ENCODE assay signal across 9 mouse cellular contexts in the genomic region with DNA sequence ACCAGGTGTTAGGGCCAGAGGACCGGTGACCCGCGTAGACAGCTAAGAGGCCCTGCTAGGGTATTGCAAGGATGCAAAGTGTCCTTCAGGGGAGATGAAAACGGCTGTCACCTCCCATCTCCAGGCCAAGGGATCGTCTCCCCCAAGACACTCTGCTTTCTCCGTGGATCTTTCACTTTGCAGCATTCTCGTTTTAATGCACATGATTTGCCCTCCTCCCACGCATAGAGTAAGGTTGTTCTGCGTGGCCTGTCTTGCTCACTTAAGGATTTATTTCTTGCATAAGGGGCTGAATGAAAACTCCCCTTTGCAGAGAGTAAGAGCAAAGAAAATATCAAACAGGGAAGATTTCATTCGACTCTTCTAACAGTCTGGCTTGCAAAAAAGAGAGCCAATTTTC. TPM values are rescaled to one million over a fixed set of nuclear protein-coding genes. Genes with fewer than 3 reads are reported as not detected.
DNase-seq lines count a peak whose midpoint lies in the region; ATAC-seq and TF ChIP-seq lines count a peak whose summit lies in the region.
"Had no signal": no experiment of that assay in that cellular context is flagged by ENCODE, and none has a peak within 500 bp of the region (broad histone marks: within the 10 kb centered on the region; RNA-seq: fewer than 3 reads in every experiment).

No protein-coding gene starts in this region.

- no peak for ATAC-seq in hindbrain, embryonic 13.5 days (ENCODE audit: low FRiP score)
- no peak for ATAC-seq in midbrain, embryonic 12.5 days (ENCODE audit: low FRiP score, low read depth)

- DNase-seq in gastrocnemius, adult 2 months = no peak
- DNase-seq in gastrocnemius, adult 18-20 months (ENCODE audit: low spot score) = no peak
- DNase-seq in ES-E14 (ENCODE audit: low read depth, low spot score) = no peak
- no peak for DNase-seq in Muller cell, postnatal 12 days (ENCODE audit: inconsistent ontology term)
- no peak for DNase-seq in urinary bladder, adult 2 months (ENCODE audit: low spot score)
- no peak for DNase-seq in testis, postnatal 10 days (ENCODE audit: low spot score)
- DNase-seq: thymus, postnatal 25 days had no signal

- peaks cover 0 to 2% of the 10 kb centered on the region in 2 experiments; a peak in 2 of 4 replicates for H3K4me1 ChIP-seq in ES-E14 (ENCODE audit: control insufficient read depth in 2 of 2, insufficient read depth in 2 of 2, low read length in 2 of 2, poor library complexity in 1 of 2)
- H3K4me1 ChIP-seq in hindbrain, embryonic 13.5 days (replicated peaks) = peaks cover 52% of the 10 kb centered on the region
- H3K4me1 ChIP-seq in midbrain, embryonic 12.5 days = peaks cover 48% of the 10 kb centered on the region

- H3K9ac ChIP-seq in ES-E14 (ENCODE audit: insufficient read depth, low read depth, low read length, poor library complexity, severe bottlenecking) = no peak overlapping the region
- H3K9ac ChIP-seq in hindbrain, embryonic 13.5 days = peak overlapping the region; percentile 40
- 0 out of 2 replicates have a peak overlapping the region, but pooled peaks have one; percentile 28 for H3K9ac ChIP-seq in midbrain, embryonic 12.5 days (replicated peaks)

- in situ Hi-C loops in ES-E14 (cut with MboI; ENCODE audit: low sequenced_read_pairs in 2 of 2, unreplicated experiment in 2 of 2) = loop anchor here in 1 of 2 experiments (10.0 kb wide), 1 partner anchor 111 kb away; no protein-coding TSS in a partner anchor

- peaks cover 85% of the 10 kb centered on the region for H3K27me3 ChIP-seq in hindbrain, embryonic 13.5 days
- H3K27me3 ChIP-seq in midbrain, embryonic 12.5 days = peaks cover 87% of the 10 kb centered on the region

- intact Hi-C loops in gastrocnemius, adult 2 months (cut with DNase I) = loop anchor here (1.0 to 2.0 kb wide), 3 partner anchors 33 to 112 kb away; no protein-coding TSS in a partner anchor

- H3K36me3 ChIP-seq in ES-E14 (ENCODE audit: control insufficient read depth, insufficient read depth, low read length, poor library complexity, severe bottlenecking) = no peaks in the 10 kb centered on the region
- H3K36me3 ChIP-seq in hindbrain, embryonic 13.5 days = no peaks in the 10 kb centered on the region
- H3K36me3 ChIP-seq in midbrain, embryonic 12.5 days = no peaks in the 10 kb centered on the region

- WGBS in hindbrain, embryonic 13.5 days = 3% methylated on average over 10 of the region's 10 CpGs
- WGBS in midbrain, embryonic 12.5 days = under 1% methylated on average over 10 of the region's 10 CpGs

- no peak for TF ChIP-seq CTCF in gastrocnemius, adult 2 months (IDR thresholded peaks at IDR 0.05)

- H3K27ac ChIP-seq in gastrocnemius, adult 2 months = peak overlapping the region; percentile 98
- no peak overlapping the region for H3K27ac ChIP-seq in ES-E14 (ENCODE audit: insufficient read depth, low read depth, low read length, poor library complexity, severe bottlenecking)
- no peak overlapping the region for H3K27ac ChIP-seq in hindbrain, embryonic 13.5 days
- H3K27ac ChIP-seq in midbrain, embryonic 12.5 days (replicated peaks) = no peak overlapping the region

- H3K9me3 ChIP-seq in ES-E14 (ENCODE audit: control insufficient read depth, insufficient read depth, low read depth, low read length) = no peaks in the 10 kb centered on the region
- no peaks in the 10 kb centered on the region for H3K9me3 ChIP-seq in hindbrain, embryonic 13.5 days
- no peaks in the 10 kb centered on the region for H3K9me3 ChIP-seq in midbrain, embryonic 12.5 days

- peak overlapping the region; percentile 99 for H3K4me2 ChIP-seq in hindbrain, embryonic 13.5 days
- peak overlapping the region; percentile 99 for H3K4me2 ChIP-seq in midbrain, embryonic 12.5 days (replicated peaks)

- peak overlapping the region; percentile 98 for H3K4me3 ChIP-seq in gastrocnemius, adult 2 months
- peak overlapping the region in 1 of 2 experiments; percentile 12; a peak in 1 of 4 replicates for H3K4me3 ChIP-seq in ES-E14 (ENCODE audit: insufficient read depth in 1 of 2, low read depth in 1 of 2, low read length in 2 of 2, poor library complexity in 1 of 2, severe bottlenecking in 1 of 2)
- peak overlapping the region; percentile 60 for H3K4me3 ChIP-seq in hindbrain, embryonic 13.5 days
- peak overlapping the region; percentile 59 for H3K4me3 ChIP-seq in midbrain, embryonic 12.5 days

TF ChIP-seq in ES-E14, 5 proteins besides CTCF, POLR2A, EP300 and RAD21:
- no peak for TF ChIP-seq ZC3H11A (IDR thresholded peaks at IDR 0.05; ENCODE audit: borderline replicate concordance, low read depth, low read length)
- TF ChIP-seq ZNF384 (IDR thresholded peaks at IDR 0.05; ENCODE audit: low read depth, low read length) = 0 out of 2 replicates have a peak, but pooled peaks have one; percentile 3

RNA-seq across cellular contexts. Expression of gene Casz1, which starts 0.6 kb away (rescaled TPM):
- 10 to 100 TPM; 31.2 to 41.3 TPM for total RNA-seq in gastrocnemius, adult 2 months (2021)
- 10 to 100 TPM; 37.9 to 44.4 TPM for total RNA-seq in gastrocnemius, adult 18-20 months (2021)
- 4.0 and 11.0 TPM in 2 replicates for total RNA-seq in ES-E14 (2012; rRNA removed)
- 6.7 and 8.1 TPM in 2 replicates for polyA plus RNA-seq in hindbrain, embryonic 13.5 days (2015; fragmentation: Nextera tagmentation; extraction: Ambion mirVana)
- 3.3 and 4.1 TPM in 2 replicates for polyA plus RNA-seq in midbrain, embryonic 12.5 days (2016; fragmentation: Nextera tagmentation; extraction: Ambion mirVana)
- polyA plus RNA-seq in urinary bladder, adult 2 months (2012; rRNA removed) = 21.0 and 29.8 TPM in 2 replicates
